Mouse (Mus musculus) erythroid progenitor cell, adult 5-6 weeks (primary cell): ENCODE results near the gene Camta2. TPM values are rescaled to one million over a fixed set of nuclear protein-coding genes. Genes with fewer than 3 reads are reported as not detected.

ENCODE experiments used
- ATAC-seq: replicated peaks from 2 replicates; pipeline ENCODE4 v1.8.0; 2016; ENCODE audit warnings: moderate number of reproducible peaks, mild to moderate bottlenecking, moderate TSS enrichment, inconsistent platforms; ENCODE audit not compliant: poor library complexity, low FRiP score, severe bottlenecking
- total RNA-seq, 2 experiments: library from RNA; stranded (forward) in 1 of 2; stranded (reverse) in 1 of 2; fragments of 150-400 nt in 1 of 2; fragments of 186-747, 209-891 nt in 1 of 2; gene quantifications; 2 replicates each; pipeline versions ENCODE4 v1.2.3 to v1.2.4; 2015 to 2017; ENCODE audit warnings: low replicate concordance in 2 of 2

Gene Camta2
- total RNA-seq, 2 experiments from 2014 or later = 0.45 to 17.6 TPM

DNA sequence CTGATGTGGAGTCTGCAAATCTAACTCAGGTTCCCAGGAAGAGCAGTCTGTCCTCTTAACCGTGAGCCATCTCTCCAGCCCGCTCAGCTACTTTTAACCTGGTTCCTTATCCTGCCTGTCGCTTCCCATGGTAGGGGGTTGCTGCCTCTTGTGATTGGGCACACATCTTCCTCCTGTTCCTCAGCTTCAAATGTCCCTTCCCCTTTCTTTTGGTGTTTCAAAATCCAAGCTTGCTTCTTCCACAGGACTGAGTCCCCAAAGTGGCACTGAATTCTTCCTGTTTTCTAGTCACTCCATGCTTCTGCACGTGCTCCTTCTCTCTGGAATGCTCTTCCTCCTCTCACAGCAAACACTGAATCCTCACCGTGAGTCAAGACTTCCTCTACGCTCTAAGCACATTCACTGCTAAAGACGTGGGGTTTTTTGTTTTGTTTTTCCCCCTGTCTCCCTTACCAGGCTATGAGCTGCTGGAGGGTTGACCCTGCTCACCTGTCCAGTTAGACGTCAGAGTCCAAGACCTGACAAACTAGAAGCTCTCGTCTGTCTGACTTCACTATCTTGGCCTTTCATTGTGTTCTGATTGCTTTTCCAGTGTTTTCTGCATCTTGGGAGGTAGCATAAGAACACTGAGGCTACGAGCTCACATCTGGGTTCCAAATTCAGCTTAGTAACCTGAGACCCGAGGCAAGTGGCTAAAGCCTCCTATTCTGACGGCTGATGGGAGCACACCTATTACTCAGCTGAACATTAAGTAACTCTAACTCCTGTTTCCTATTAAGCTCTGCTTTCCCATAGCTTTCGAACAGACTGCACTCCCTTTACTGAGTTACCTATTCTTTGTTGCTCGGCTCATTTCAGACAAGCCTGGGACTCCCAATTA, 20.4 kb downstream of the Camta2 start:
- ATAC-seq = no peak

GRCm38 (mm10) chr11:70666687-70667086, 21.2 kb downstream of the Camta2 start:
- no peak for ATAC-seq

- no peak for ATAC-seq
Observed at GRCm38 (mm10) chr11:70664741-70665140, 23.2 kb downstream of the Camta2 start.

DNA sequence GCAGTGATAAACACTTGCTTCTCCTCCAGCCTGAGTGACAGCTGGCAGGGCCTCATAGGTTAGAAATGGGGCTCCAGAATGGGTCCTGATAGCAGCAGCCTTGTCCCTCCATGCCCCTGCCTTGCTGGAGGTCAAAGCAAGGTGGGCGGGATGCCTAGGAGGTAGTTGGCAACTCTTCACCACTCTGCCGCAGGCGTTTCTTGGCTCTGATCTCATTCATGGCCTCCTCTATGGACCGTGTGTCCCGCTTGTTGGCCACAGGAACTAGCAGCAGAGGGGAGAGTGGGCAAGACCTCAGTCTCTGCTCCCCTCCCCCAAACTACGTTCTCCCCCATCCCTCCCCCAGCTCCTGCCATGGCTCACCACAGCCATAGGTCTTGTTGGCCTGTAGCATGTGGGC, 23.9 kb downstream of the Camta2 start:
- ATAC-seq = no peak

DNA sequence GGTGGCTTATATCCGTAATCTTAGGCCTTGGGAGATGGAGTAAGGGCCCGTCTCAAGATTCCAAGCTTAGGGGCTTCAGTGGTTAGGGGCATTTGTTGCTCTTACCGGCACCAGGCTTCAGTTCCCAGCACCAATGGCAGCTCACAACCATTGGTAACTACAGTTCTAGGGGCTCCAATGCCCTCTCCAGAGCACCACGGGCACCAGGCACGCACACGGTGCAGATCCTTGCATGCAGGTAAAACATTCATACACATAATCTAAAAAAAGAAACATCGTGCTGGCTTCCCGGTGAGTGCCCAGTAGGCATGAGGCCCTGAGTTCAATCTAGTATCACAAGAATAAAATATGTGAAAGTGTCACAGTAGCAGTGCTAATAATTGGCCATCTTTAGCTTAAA, 24.8 kb downstream of the Camta2 start:
- no peak for ATAC-seq

GRCm38 (mm10) chr11:70660571-70660970, 27.3 kb downstream of the Camta2 start:
- no peak for ATAC-seq

GRCm38 (mm10) chr11:70658942-70659341, 29.0 kb downstream of the Camta2 start:
- ATAC-seq = no peak

DNA sequence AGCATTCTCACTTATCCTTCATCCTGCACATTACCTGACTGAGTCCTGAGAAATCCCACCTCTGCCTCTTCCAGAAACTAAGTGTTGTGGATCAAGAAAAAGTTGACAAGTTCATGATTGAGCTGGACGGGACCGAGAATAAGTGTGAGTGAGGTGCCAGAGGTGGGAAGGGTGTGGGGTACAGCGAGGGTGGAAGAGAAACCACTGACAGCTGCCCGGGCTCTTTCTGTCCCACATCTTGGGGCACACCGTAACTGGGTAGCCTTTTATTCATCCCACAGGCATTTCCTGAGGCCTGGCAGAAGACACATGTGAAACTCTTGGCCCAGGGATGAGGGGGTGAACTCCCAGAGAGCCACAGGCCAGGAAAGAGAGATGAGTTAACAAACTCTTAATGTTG, 29.4 kb downstream of the Camta2 start:
- no peak for ATAC-seq

DNA sequence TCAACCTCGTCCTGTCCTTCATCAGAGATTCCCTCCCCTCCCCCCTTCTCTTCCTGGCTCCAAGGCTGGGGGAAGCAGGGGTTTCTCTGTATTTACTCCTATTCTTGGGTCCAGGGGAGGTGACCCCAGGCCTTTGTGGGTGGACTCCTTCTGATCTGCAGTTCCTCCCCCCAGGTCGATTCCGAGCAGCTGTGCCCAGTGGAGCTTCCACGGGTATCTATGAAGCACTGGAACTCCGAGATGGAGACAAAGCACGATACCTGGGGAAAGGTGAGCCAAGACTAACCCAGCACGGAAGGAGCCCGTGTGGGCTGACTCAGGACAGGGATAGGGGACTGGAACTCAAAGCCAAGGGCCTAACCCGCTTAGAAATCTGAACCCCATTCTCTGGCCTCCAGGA, 29.9 kb downstream of the Camta2 start:
- no peak for ATAC-seq

- ATAC-seq = no peak
Observed at GRCm38 (mm10) chr11:70657573-70657972, 30.3 kb downstream of the Camta2 start.

- ATAC-seq = no peak
Observed at GRCm38 (mm10) chr11:70656964-70657363, 30.9 kb downstream of the Camta2 start, which contains the start of gene Eno3. Eno3 (plus strand) TSS chr11:70657202.

- no peak for ATAC-seq
Observed at GRCm38 (mm10) chr11:70656456-70656927, 31.4 kb downstream of the Camta2 start.

- no peak for ATAC-seq
Observed at GRCm38 (mm10) chr11:70655571-70656455, 32.1 kb downstream of the Camta2 start.

DNA sequence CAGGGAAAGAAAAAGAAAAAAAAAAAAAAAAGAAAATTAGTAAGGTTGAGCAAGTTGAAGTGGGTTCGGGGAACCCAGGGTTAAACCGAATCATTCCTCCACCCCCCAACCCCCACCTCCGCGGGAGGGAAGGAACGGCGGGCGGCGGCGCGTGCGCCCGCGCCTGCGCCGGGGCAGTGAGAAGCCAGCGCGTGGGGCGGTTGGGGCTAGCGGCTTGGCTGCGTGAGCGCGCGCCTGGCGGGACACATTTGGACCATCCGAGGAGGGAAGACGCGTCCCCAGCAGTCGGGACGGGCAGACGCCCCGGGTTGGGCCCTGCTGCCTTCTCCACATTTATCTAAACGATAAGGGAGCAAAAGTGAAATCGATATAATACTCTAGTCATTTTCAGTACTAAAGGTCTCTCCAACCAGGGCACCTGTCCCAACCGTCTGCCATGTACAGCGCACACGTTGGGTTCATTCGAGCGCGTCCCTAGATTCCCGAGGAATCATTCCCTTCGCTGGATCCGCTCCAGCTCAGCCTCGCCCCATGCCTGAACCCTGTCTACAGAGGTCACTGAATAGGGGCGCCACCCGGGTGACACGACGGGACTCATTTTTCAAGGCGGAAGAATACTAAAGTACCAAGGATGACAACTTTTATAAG, 32.9 kb downstream of the Camta2 start:
- ATAC-seq = peak; percentile 52

DNA sequence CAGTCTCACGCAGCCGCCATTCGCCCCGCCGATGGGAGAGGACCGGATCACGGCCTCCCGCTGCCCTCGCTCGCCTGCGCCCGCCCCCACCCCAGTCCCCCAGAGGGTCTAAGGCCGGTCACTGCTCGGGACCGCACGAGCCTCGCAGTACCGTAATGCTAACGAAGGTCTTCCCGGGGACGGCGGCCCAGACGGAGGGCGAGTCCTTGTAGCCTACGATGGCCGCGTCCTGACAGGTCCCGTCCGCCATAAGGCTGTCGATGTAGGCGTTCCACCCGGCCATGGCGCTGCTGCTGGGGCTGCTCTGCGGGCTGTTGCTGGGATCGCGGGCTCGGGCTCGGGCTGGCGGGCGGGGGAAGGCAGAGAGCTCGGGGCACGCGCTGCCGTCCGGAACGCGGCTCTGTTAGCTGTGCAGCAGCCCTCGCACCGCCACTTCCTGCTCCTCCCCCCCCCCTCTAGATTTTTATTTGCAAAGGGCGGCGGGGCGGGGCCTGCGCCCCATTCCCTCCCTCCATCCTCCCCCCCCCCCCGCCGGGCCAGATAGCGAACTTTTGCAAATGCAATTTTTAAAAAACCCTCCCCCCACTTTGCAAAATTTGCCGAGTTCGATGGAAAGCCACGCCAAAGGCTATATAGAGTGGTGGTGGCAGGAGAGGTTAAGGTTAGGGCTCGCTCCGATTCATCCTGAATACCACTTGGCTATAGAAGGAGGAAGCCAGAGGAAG, 33.5 kb downstream of the Camta2 start, which contains the start of gene Pfn1:
Gene Pfn1, minus strand, starts transcription at position 447 of the 725 bp plus-strand sequence.
- ATAC-seq = peak; percentile 58

DNA sequence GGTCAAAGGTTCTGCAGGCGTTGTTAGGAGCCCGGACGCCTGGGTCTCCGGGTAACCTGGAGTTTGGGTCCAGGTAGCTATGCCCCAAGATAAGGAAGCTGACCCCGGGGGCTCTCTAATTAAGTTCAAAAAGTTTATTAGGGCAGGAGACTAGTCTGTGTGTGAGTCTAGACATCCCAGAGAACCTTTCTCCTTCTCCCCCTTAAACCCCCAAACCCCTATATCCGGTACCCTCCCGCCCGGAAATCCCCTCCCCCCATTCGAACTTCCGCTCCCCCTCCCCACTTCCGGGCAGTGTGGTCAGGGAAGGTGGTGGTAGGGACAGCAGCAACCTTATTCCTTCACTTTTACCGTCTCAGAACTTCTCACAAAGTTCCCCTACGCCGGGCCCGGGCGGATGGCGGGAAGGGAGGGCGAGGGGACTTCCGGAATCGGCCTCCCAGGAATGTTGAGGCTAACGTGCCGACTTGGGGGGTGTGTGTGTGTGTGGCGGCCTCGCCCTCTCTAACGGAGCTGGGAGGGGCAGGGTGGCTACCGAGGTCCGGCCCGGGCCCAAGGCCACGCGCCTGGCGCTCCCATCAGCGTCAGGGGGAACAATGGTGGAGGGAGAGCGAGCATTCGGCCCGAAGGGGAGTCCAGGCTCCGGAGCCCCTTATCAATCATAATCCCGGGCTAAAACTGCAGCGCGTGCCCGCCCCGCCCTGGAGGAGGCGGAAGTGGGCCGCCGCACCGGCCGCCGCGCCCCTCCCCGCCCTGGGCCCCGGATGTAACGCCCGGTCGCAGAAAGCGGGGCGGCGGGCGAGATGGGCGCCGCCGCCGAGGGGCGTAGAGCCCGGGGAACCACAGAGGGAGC, 34.3 kb downstream of the Camta2 start:
- ATAC-seq = peak; percentile 54

GRCm38 (mm10) chr11:70652884-70653344, 35.0 kb downstream of the Camta2 start:
- no peak for ATAC-seq
